Mouse (Mus musculus): Measurements from ENCODE around the gene Tulp2. TPM values are rescaled to one million over a fixed set of nuclear protein-coding genes. Genes with fewer than 3 reads are reported as not detected.
"Not testable (repeated sequence)": the region's sequence is repeated elsewhere in the genome, so short reads cannot be mapped to it uniquely, and the experiment has no call there.

The Tulp2 gene
- polyA plus RNA-seq, 1 experiment = not detected

DNA sequence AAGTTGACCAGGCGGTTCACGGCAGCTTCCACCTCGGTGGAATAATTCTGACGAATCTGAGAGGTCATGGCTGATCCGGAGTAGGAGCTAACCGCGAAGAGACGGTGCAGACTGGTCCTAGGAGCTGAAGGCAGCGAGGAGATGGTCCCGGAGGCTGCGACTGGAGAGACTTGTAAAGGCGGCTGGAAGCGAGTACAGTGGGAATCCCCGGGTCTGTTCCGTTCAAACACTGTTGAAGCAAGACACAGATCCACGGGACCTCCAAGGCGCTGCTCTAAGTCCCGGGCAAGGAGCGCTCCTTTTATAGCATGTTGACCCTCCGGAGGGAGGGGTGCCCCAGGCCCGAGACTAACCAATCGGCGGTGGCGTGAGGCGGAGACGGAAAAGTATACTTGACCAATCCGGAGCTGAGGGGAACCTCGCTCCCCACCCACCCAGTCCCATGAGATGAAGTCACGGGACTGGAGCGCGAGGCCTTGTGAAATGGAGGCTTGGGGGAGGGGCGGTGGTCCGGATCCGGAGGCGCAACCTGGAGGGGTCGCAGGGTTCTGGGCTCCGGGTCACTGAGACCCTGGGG lies 22.0 kb upstream of the Tulp2 start, which contains the start of gene Ftl1:
Gene Ftl1, minus strand, starts transcription at position 321 of the 577 bp plus-strand sequence.
- H3K4me3 ChIP-seq (ENCODE audit: insufficient read depth, low read length) = peak within 1 kb of the TSS; percentile 94
- TF ChIP-seq POLR2A (IDR thresholded peaks at IDR 0.05; ENCODE audit: borderline replicate concordance, low read depth, low read length) = peak; percentile 97
- peaks cover 27% of the 10 kb centered on the region for H3K4me1 ChIP-seq (ENCODE audit: control insufficient read depth, insufficient read depth, low read length)
- peak within 1 kb of the TSS; percentile 100 for H3K27ac ChIP-seq (ENCODE audit: insufficient read depth, low read depth, low read length)

DNA sequence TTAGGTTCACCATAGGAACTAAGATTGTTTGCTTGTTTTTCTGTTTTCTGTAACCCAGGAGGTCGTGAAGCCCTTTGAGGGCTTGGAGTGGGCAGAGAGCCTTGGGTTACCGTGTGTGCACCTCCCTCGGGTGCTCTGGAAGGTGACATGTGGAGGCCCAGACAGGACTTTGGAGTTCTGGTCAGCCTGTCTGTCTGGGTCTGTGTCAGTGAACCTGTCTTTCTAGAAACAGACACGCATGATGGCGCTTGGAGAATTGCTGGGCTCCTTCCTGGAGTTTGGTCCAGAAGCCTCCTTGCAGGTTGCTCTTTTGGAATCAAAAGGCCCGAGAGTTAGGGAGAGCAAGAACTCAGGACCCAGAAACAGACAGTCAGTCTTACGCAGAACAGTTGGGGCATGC lies 21.3 kb upstream of the Tulp2 start:
- TF ChIP-seq CTCF (IDR thresholded peaks at IDR 0.05; ENCODE audit: low read depth, low read length) = no peak
- TF ChIP-seq POLR2A (IDR thresholded peaks at IDR 0.05; ENCODE audit: borderline replicate concordance, low read depth, low read length) = no peak
- peak overlapping the region; percentile 55 for H3K4me3 ChIP-seq (ENCODE audit: insufficient read depth, low read length)
- peaks cover 32% of the 10 kb centered on the region for H3K4me1 ChIP-seq (ENCODE audit: control insufficient read depth, insufficient read depth, low read length)
- H3K27ac ChIP-seq (ENCODE audit: insufficient read depth, low read depth, low read length) = peak overlapping the region; percentile 98

DNA sequence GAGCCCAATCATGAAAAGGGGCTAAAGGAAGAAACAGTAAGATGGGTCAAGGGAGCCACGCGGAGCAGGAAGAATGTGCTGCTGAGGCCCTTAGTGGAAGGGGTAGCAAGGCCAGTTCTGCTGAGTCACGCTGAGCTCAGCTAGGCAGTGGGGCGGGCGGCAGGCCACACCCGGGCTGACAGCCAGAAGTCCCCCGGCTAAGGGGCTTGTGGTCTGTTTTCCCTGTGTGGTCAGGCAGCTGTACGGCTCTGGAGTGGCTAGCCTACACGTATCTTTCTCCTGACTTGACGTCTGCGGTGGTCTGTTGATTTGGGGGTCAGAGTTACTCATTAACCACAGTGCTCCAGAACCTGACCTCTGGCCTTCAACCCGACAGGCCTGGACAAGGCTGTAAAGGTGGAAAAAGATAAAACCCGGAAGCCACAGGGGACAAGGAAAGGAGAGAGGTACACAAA lies 20.8 kb upstream of the Tulp2 start:
- Histone ChIP-seq H3K4me3 (ENCODE audit: insufficient read depth, low read length) (peak overlapping the region; percentile 55), H3K27ac (ENCODE audit: insufficient read depth, low read depth, low read length) (peak overlapping the region; percentile 98), H3K4me1 (ENCODE audit: control insufficient read depth, insufficient read depth, low read length) (peaks cover 32% of the 10 kb centered on the region)
- TF ChIP-seq POLR2A (IDR thresholded peaks at IDR 0.05; ENCODE audit: borderline replicate concordance, low read depth, low read length) = no peak
- TF ChIP-seq CTCF (IDR thresholded peaks at IDR 0.05; ENCODE audit: low read depth, low read length) = no peak

GRCm38 (mm10) chr7:45461326-45461725 lies 20.4 kb upstream of the Tulp2 start:
- peaks cover 32% of the 10 kb centered on the region for H3K4me1 ChIP-seq (ENCODE audit: control insufficient read depth, insufficient read depth, low read length)
- peak overlapping the region; percentile 98 for H3K27ac ChIP-seq (ENCODE audit: insufficient read depth, low read depth, low read length)
- TF ChIP-seq POLR2A (IDR thresholded peaks at IDR 0.05; ENCODE audit: borderline replicate concordance, low read depth, low read length) = no peak
- no peak for TF ChIP-seq CTCF (IDR thresholded peaks at IDR 0.05; ENCODE audit: low read depth, low read length)
- H3K4me3 ChIP-seq (ENCODE audit: insufficient read depth, low read length) = peak overlapping the region; percentile 55; the same call in 1 of the 2 replicates

GRCm38 (mm10) chr7:45461781-45462180 lies 19.9 kb upstream of the Tulp2 start:
- Histone ChIP-seq H3K4me1 (ENCODE audit: control insufficient read depth, insufficient read depth, low read length) (peaks cover 32% of the 10 kb centered on the region), H3K4me3 (ENCODE audit: insufficient read depth, low read length) (no peak overlapping the region), H3K27ac (ENCODE audit: insufficient read depth, low read depth, low read length) (peak overlapping the region; percentile 98)
- TF ChIP-seq CTCF (IDR thresholded peaks at IDR 0.05; ENCODE audit: low read depth, low read length) = no peak
- TF ChIP-seq POLR2A (IDR thresholded peaks at IDR 0.05; ENCODE audit: borderline replicate concordance, low read depth, low read length) = no peak

DNA sequence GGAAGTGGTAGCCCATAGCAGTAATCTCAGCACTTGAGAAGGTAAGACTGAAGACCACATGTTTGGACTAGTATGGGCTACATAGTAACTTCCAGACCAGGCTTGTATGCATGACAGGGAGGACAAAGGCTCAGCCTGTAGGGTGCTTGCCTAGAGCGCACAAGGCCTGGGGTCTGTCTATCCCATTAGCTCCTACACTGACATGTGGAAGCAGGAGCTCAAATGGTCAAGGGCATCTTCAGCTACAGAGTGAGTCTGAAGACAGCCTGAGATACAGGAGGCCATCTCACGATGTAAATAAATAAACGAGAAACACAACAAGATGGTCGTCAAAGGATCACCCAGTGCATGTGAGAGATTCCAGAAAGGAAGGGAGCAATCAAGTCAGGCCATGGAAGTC lies 19.4 kb upstream of the Tulp2 start:
- H3K4me1 ChIP-seq (ENCODE audit: control insufficient read depth, insufficient read depth, low read length) = peaks cover 36% of the 10 kb centered on the region
- H3K27ac ChIP-seq (ENCODE audit: insufficient read depth, low read depth, low read length) = peak overlapping the region; percentile 10
- no peak for TF ChIP-seq CTCF (IDR thresholded peaks at IDR 0.05; ENCODE audit: low read depth, low read length)
- no peak for TF ChIP-seq POLR2A (IDR thresholded peaks at IDR 0.05; ENCODE audit: borderline replicate concordance, low read depth, low read length)
- H3K4me3 ChIP-seq (ENCODE audit: insufficient read depth, low read length) = no peak overlapping the region

- H3K4me3 ChIP-seq (ENCODE audit: insufficient read depth, low read length); H3K27ac ChIP-seq (ENCODE audit: insufficient read depth, low read depth, low read length): not testable (repeated sequence)
- peaks cover 36% of the 10 kb centered on the region for H3K4me1 ChIP-seq (ENCODE audit: control insufficient read depth, insufficient read depth, low read length)
Measured at GRCm38 (mm10) chr7:45462868-45463267, 18.8 kb upstream of the Tulp2 start.

GRCm38 (mm10) chr7:45463987-45464778 lies 17.5 kb upstream of the Tulp2 start:
- Histone ChIP-seq H3K4me3 (ENCODE audit: insufficient read depth, low read length) (peak overlapping the region; percentile 89; the same call in 1 of the 2 replicates), H3K27ac (ENCODE audit: insufficient read depth, low read depth, low read length) (peak overlapping the region; percentile 22), H3K4me1 (ENCODE audit: control insufficient read depth, insufficient read depth, low read length) (peaks cover 36% of the 10 kb centered on the region)
- no peak for TF ChIP-seq POLR2A (IDR thresholded peaks at IDR 0.05; ENCODE audit: borderline replicate concordance, low read depth, low read length)
- TF ChIP-seq CTCF (IDR thresholded peaks at IDR 0.05; ENCODE audit: low read depth, low read length) = no peak

DNA sequence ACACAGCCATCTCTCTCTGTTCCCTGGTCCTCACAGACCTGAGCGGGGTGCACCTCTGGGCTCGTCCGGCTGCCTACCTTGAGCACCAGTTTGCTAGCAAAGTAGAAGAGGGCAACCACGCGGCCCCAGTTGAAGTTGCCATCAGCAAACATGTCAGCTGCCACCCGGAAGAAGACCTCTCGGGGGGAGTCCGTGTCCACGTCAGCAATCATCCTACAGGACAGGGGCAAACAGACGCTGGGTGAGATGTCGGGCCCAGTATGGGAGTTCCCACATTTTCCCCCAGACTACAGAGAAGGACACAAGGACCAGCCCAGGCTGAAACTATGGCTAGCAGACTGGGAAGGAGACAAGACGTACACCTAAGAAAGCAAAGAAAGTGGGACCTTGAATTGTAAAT lies 16.6 kb upstream of the Tulp2 start:
- Histone ChIP-seq H3K27ac (ENCODE audit: insufficient read depth, low read depth, low read length) (peak overlapping the region; percentile 78), H3K4me3 (ENCODE audit: insufficient read depth, low read length) (peak overlapping the region; percentile 89), H3K4me1 (ENCODE audit: control insufficient read depth, insufficient read depth, low read length) (peaks cover 36% of the 10 kb centered on the region)
- TF ChIP-seq CTCF (IDR thresholded peaks at IDR 0.05; ENCODE audit: low read depth, low read length) (no peak), POLR2A (IDR thresholded peaks at IDR 0.05; ENCODE audit: borderline replicate concordance, low read depth, low read length) (no peak)

DNA sequence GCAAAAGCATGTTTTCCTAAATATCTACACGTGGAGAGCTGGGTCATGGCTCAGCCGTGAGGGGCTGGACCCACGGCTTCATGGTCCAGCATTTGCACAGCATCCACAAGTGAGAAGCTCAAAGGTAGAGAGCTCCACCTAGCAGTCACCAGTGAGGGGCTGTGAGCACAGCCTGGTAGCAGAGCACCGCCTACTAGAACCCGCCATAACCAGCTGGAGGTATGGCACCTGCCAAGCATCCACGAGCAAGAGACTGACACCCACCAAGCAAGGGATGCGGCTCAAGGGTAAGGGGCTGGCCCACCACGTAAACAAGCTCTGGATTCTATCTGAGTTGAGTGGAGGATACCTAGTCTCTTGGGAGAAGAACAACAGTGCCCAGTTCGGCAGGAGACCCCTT lies 16.1 kb upstream of the Tulp2 start:
- Histone ChIP-seq H3K27ac (ENCODE audit: insufficient read depth, low read depth, low read length) (peak overlapping the region; percentile 78), H3K4me1 (ENCODE audit: control insufficient read depth, insufficient read depth, low read length) (peaks cover 32% of the 10 kb centered on the region)

More for the DNA sequence above, 16.1 kb upstream of the Tulp2 start:
- peak overlapping the region; percentile 89 for H3K4me3 ChIP-seq (ENCODE audit: insufficient read depth, low read length)
- TF ChIP-seq CTCF (IDR thresholded peaks at IDR 0.05; ENCODE audit: low read depth, low read length) (no peak), POLR2A (IDR thresholded peaks at IDR 0.05; ENCODE audit: borderline replicate concordance, low read depth, low read length) (no peak)

Measured in bone marrow macrophage, adult 2 months (primary cell).